Mouse (Mus musculus): ENCODE measurements around the gene Flot1. TPM values are rescaled to one million over a fixed set of nuclear protein-coding genes. Genes with fewer than 3 reads are reported as not detected.

The Flot1 gene
- polyA plus RNA-seq, 1 experiment from 2014 or later = 60.3 TPM

DNA sequence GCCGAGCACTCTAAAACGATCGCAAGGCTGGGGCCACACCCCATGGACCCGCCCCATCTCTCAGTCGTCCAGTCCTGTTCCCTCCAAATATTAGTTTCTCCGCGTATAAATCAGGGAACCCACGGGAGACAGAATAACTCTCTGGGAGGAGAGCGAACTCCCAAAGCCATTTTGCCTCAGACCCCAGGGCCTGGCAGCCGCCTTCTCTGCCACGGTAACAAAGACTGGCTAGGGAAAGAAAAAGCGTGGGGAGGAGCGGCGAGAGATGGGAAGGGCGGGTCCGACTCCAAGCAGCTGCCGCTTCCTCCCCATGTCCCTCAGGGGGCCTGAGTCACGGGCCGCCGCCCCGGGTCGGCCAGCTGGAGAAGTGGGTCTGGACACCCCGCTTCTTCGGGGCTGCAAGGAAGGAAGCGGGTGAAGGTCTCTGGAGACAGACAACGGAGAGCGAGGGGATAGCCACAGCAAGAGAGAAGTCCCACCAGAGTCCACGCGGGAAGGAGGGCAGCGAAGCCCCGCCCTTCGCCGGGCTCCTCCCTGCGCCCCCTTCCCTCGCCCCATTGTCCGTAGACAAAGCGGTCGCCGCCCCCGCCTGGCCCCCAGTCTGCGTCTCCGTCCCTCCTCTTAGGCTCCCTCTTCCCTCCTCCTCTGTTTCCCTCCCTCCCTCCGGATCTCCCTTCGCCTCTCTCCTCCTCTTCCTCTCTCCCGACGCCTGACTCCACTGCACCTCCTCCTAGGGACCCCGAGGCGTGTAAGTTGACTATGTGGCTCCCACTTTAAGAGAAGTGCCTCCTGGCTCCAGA is 42.7 kb downstream of the Flot1 start, which contains the start of gene Ppp1r18:
TSS of gene Ppp1r18 (plus strand) at position 113 of the 800 bp plus-strand sequence.
- WGBS = under 1% methylated on average over 37 of the region's 48 CpGs

GRCm38 (mm10) chr17:35866281-35866831 is 43.3 kb downstream of the Flot1 start:
- Histone ChIP-seq H3K36me3 (peaks cover 11% of the 10 kb centered on the region), H3K27ac (peak overlapping the region; percentile 94), H3K4me2 (replicated peaks) (peak overlapping the region; percentile 99), H3K9me3 (replicated peaks) (peaks cover 5% of the 10 kb centered on the region; the same call in 1 of the 2 replicates), H3K9ac (peak overlapping the region; percentile 85), H3K27me3 (no peaks in the 10 kb centered on the region), H3K4me3 (peak overlapping the region; percentile 75), H3K4me1 (peaks cover 55% of the 10 kb centered on the region)
- peak; percentile 47 for ATAC-seq (ENCODE audit: low FRiP score)
- WGBS = under 1% methylated on average over 38 of the region's 38 CpGs

More for the DNA sequence above, 42.7 kb downstream of the Flot1 start, which contains the start of gene Ppp1r18:
- Histone ChIP-seq H3K4me3 (peak within 1 kb of the TSS; percentile 75), H3K4me2 (replicated peaks) (peak within 1 kb of the TSS; percentile 99), H3K27me3 (no peaks in the 10 kb centered on the region), H3K36me3 (peaks cover 4% of the 10 kb centered on the region; the same call in 1 of the 2 replicates), H3K27ac (peak within 1 kb of the TSS; percentile 94), H3K4me1 (peaks cover 52% of the 10 kb centered on the region), H3K9me3 (replicated peaks) (no peaks in the 10 kb centered on the region), H3K9ac (peak within 1 kb of the TSS; percentile 85)
- ATAC-seq (ENCODE audit: low FRiP score) = peak; percentile 68

GRCm38 (mm10) chr17:35866911-35867890 is 44.2 kb downstream of the Flot1 start:
- peak overlapping the region; percentile 94 for H3K27ac ChIP-seq
- peak overlapping the region; percentile 99 for H3K4me2 ChIP-seq (replicated peaks)
- WGBS = 10% methylated on average over 26 of the region's 26 CpGs
- H3K4me1 ChIP-seq = peaks cover 55% of the 10 kb centered on the region
- peak overlapping the region; percentile 75 for H3K4me3 ChIP-seq
- no peak for ATAC-seq (ENCODE audit: low FRiP score)
- peaks cover 6% of the 10 kb centered on the region; the same call in 1 of the 2 replicates for H3K9me3 ChIP-seq (replicated peaks)
- peak overlapping the region; percentile 85 for H3K9ac ChIP-seq
- no peaks in the 10 kb centered on the region for H3K27me3 ChIP-seq
- H3K36me3 ChIP-seq = peaks cover 14% of the 10 kb centered on the region

- 31% methylated on average over 17 of the region's 17 CpGs for WGBS
- Histone ChIP-seq H3K4me1 (peaks cover 65% of the 10 kb centered on the region), H3K27ac (peak overlapping the region; percentile 60), H3K4me2 (replicated peaks) (peak overlapping the region; percentile 99), H3K9me3 (replicated peaks) (peaks cover 6% of the 10 kb centered on the region; the same call in 1 of the 2 replicates), H3K27me3 (no peaks in the 10 kb centered on the region), H3K4me3 (peak overlapping the region; percentile 75), H3K9ac (peak overlapping the region; percentile 85), H3K36me3 (peaks cover 14% of the 10 kb centered on the region)
- no peak for ATAC-seq (ENCODE audit: low FRiP score)
Observed at GRCm38 (mm10) chr17:35868165-35868820, 45.3 kb downstream of the Flot1 start.

DNA sequence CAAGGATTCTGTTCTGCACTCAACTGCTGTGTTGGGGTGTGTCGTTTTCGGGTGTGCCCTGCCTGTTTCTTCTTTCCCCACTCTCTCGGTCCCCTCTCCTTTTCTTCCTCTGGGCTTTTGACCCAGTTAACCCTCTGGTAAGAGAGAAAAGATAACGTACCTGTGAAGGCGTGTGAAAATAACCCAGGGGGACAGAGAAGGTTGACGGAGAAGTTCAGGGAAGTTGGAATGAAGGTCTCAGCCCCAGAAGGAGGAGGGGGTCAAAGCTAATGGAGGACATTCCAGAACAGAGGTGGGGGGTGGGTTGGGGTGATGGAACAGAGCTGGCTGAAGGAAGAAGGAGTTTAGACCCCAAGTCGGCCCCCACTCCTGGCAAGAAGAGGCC is 45.9 kb downstream of the Flot1 start:
- 1% methylated on average over 7 of the region's 7 CpGs for WGBS
- peak overlapping the region; percentile 99 for H3K4me2 ChIP-seq (replicated peaks)
- no peaks in the 10 kb centered on the region for H3K27me3 ChIP-seq
- peak overlapping the region; percentile 75 for H3K4me3 ChIP-seq
- H3K27ac ChIP-seq = peak overlapping the region; percentile 73
- H3K9me3 ChIP-seq (replicated peaks) = peaks cover 6% of the 10 kb centered on the region; the same call in 1 of the 2 replicates
- peaks cover 15% of the 10 kb centered on the region for H3K36me3 ChIP-seq
- peak overlapping the region; percentile 85 for H3K9ac ChIP-seq
- no peak for ATAC-seq (ENCODE audit: low FRiP score)
- peaks cover 70% of the 10 kb centered on the region for H3K4me1 ChIP-seq

DNA sequence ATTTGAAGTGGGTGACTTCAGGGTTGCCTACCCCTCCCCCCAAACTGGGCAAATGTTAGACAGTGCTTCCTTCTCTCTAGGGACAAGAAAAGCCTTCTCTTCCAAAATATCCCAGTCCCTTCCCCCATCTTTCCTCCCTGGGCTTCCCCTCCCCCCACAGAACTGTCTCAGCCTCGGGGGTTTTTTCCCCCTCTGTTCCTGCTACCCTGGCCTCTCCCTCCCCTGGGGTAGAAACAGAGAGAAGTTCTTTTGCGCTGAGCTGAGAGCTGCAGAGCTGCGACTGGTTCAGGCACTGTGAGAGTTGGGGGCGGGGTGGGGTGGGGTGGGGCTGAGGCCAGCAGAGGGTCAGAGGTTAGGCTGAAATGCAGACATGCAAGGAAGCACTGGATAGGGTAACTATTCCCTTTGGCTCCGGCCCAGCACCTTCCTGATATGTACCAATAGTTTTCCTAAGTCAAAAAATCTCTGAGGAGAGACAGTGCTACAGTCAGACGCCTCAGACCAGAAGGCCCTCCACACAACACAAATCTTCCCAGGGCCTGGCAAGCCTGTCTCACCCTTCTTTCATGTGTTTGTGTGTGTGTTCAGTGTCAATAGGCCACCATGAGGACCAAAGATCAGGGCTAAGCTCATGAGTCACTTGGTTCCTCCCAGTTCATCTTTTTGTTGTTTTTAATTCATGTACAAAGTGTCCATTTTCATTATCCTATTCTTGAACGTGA is 46.5 kb downstream of the Flot1 start:
- H3K27ac ChIP-seq = peak overlapping the region; percentile 73
- peaks cover 68% of the 10 kb centered on the region for H3K4me1 ChIP-seq

DNA sequence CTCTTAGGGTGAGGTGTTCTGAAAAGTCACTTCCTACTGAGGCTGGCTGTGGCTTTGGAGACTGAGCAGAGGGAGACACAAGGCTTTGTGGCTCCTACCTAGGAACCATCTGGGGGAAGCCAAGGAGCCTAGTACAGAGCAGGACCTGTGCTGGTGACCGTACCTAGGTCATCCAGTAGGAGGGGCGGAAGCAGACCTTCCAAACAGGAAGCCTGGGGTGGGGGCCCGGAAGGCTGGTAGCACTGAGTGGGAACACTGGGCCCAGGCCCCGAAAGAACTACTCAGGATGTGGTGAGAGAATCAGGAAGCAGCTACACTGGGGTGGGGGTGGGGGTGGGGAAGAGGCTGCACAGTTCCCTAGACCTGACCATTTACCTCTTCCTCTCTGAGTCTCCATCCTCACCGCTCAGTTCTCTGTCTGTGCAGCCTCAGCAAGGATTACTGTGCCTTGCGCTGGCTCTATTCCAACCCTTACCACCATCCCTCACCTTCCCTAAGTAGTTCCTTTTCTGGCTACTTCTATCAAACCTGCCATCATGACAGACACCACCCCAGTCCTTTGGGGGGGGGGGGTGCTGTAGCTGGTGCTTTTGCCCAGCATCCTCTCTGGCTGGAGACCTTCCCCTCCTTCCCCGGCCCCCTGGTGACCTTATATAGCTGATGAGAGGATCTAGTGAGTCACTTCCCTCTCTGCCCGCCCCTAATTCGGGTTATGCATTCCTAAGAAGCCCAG is 47.3 kb downstream of the Flot1 start:
- Histone ChIP-seq H3K27me3 (no peaks in the 10 kb centered on the region), H3K9me3 (replicated peaks) (peaks cover 6% of the 10 kb centered on the region; the same call in 1 of the 2 replicates), H3K36me3 (peaks cover 28% of the 10 kb centered on the region), H3K4me3 (peak overlapping the region; percentile 75), H3K27ac (peak overlapping the region; percentile 73), H3K9ac (peak overlapping the region; percentile 85), H3K4me2 (replicated peaks) (peak overlapping the region; percentile 99), H3K4me1 (peaks cover 61% of the 10 kb centered on the region)
- ATAC-seq (ENCODE audit: low FRiP score) = no peak
- 66% methylated on average over 9 of the region's 9 CpGs for WGBS

More for the DNA sequence above, 46.5 kb downstream of the Flot1 start:
- peak overlapping the region; percentile 75 for H3K4me3 ChIP-seq
- ATAC-seq (ENCODE audit: low FRiP score) = no peak
- H3K36me3 ChIP-seq = peaks cover 20% of the 10 kb centered on the region
- peak overlapping the region; percentile 85 for H3K9ac ChIP-seq
- no peaks in the 10 kb centered on the region for H3K27me3 ChIP-seq
- H3K4me2 ChIP-seq (replicated peaks) = peak overlapping the region; percentile 99
- peaks cover 6% of the 10 kb centered on the region; the same call in 1 of the 2 replicates for H3K9me3 ChIP-seq (replicated peaks)
- 2% methylated on average over 7 of the region's 7 CpGs for WGBS

- H3K4me3 ChIP-seq = peak overlapping the region; percentile 75
- peaks cover 33% of the 10 kb centered on the region for H3K36me3 ChIP-seq
- H3K4me2 ChIP-seq (replicated peaks) = peak overlapping the region; percentile 99
- no peak for ATAC-seq (ENCODE audit: low FRiP score)
- 88% methylated on average over 8 of the region's 8 CpGs for WGBS
- H3K9me3 ChIP-seq (replicated peaks) = peaks cover 6% of the 10 kb centered on the region; the same call in 1 of the 2 replicates
- no peaks in the 10 kb centered on the region for H3K27me3 ChIP-seq
- peak overlapping the region; percentile 73; the same call in 1 of the 2 replicates for H3K27ac ChIP-seq
- no peak overlapping the region for H3K9ac ChIP-seq
- H3K4me1 ChIP-seq = peaks cover 61% of the 10 kb centered on the region
Observed at GRCm38 (mm10) chr17:35870884-35871696, 48.1 kb downstream of the Flot1 start.

- H3K9ac ChIP-seq = no peak overlapping the region
- H3K9me3 ChIP-seq (replicated peaks) = peaks cover 6% of the 10 kb centered on the region; the same call in 1 of the 2 replicates
- peaks cover 38% of the 10 kb centered on the region for H3K36me3 ChIP-seq
- peaks cover 42% of the 10 kb centered on the region for H3K4me1 ChIP-seq
- peak; percentile 15 for ATAC-seq (ENCODE audit: low FRiP score)
- H3K27ac ChIP-seq = no peak overlapping the region
- H3K4me2 ChIP-seq (replicated peaks) = peak overlapping the region; percentile 31
- no peaks in the 10 kb centered on the region for H3K27me3 ChIP-seq
- WGBS = 32% methylated on average over 21 of the region's 21 CpGs
- H3K4me3 ChIP-seq = peak overlapping the region; percentile 14; the same call in 1 of the 2 replicates
Observed at GRCm38 (mm10) chr17:35873774-35874519, 50.9 kb downstream of the Flot1 start.

Data from hindbrain, embryonic 12.5 days (tissue).